Mouse (Mus musculus) stomach, postnatal 0 days (tissue): ENCODE results near the gene Mast2.

ENCODE experiments used
- CTCF ChIP-seq: IDR thresholded peaks from 2 replicates; pipeline ENCODE4 v1.5.1; 2016; ENCODE audit warnings: antibody characterized with exemption, low read depth, mild to moderate bottlenecking, moderate library complexity
- EP300 ChIP-seq: optimal IDR thresholded peaks from 2 replicates; pipeline ENCODE3; 2016; ENCODE audit warnings: antibody characterized with exemption

DNA sequence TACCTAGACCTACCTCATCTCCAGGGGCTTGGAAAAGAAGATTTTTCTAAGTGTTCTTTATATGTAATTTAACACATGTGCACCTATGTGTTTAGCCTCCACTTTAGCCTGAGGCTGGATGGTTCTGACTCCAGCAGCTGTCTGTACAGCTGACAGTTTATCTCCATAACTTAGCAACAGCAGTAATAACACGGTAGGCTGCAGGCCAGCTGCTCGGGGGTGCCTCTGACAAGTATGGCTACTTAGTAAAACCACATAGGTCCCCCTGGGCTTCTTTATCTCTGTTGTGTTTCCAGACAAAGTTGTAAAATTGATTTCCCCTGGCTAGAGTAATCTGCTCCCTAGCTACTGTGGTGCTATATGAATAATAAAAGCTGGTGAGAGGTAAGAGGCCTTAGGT lies 19.5 kb upstream of the Mast2 start:
- TF ChIP-seq EP300 (no peak), CTCF (no peak)
